8 mouse cellular contexts compared by ENCODE assay signal in genomic region chr4:95483571-95483970, GRCm38 (mm10).
DNase-seq lines count a peak whose midpoint lies in the region; ATAC-seq lines count a peak whose summit lies in the region.

No protein-coding gene starts in this region.

- H3K36me3 ChIP-seq in embryonic facial prominence, embryonic 14.5 days (ENCODE audit: control insufficient read depth, insufficient read depth, low read length) = no peaks in the 10 kb centered on the region
- H3K36me3 ChIP-seq in lung, embryonic 15.5 days = no peaks in the 10 kb centered on the region

- no peak overlapping the region for H3K9ac ChIP-seq in embryonic facial prominence, embryonic 14.5 days (ENCODE audit: low read depth, low read length)
- H3K9ac ChIP-seq in lung, embryonic 15.5 days = no peak overlapping the region

- H3K9me3 ChIP-seq in embryonic facial prominence, embryonic 14.5 days (ENCODE audit: control insufficient read depth, low read length) = no peaks in the 10 kb centered on the region
- no peaks in the 10 kb centered on the region for H3K9me3 ChIP-seq in lung, embryonic 15.5 days

- 0 out of 2 replicates have a peak, but pooled peaks cover 6% of the 10 kb centered on the region for H3K4me1 ChIP-seq in embryonic facial prominence, embryonic 14.5 days (ENCODE audit: control insufficient read depth, insufficient read depth, low read length)
- H3K4me1 ChIP-seq in lung, embryonic 15.5 days = peaks cover 45% of the 10 kb centered on the region

- no peaks in the 10 kb centered on the region for H3K27me3 ChIP-seq in embryonic facial prominence, embryonic 14.5 days (replicated peaks; ENCODE audit: control insufficient read depth, insufficient read depth, low read length)
- H3K27me3 ChIP-seq in lung, embryonic 15.5 days = no peaks in the 10 kb centered on the region

- peak; percentile 50 for DNase-seq in Muller cell, postnatal 12 days (ENCODE audit: inconsistent ontology term)
- DNase-seq in embryonic facial prominence, embryonic 14.5 days (ENCODE audit: low spot score) = peak; percentile 49
- DNase-seq in heart, postnatal 14 days = peak; percentile 53 to 64
- DNase-seq in T-cell, adult 2 months (ENCODE audit: low spot score) = no peak
- no peak for DNase-seq in layer of hippocampus, adult 8-10 months (ENCODE audit: low spot score in 2 of 2)
- no peak for DNase-seq in right cerebral cortex, postnatal 36 days (ENCODE audit: low spot score in 2 of 2)

- ATAC-seq in embryonic facial prominence, embryonic 14.5 days (ENCODE audit: low read depth) = peak; percentile 81
- ATAC-seq in lung, embryonic 15.5 days (ENCODE audit: borderline replicate concordance, extremely low read depth, low FRiP score, low TSS enrichment) = peak; percentile 96
- no peak for ATAC-seq in megakaryocyte-erythroid progenitor cell, adult 5-6 weeks (replicated peaks; ENCODE audit: low FRiP score, low TSS enrichment, poor library complexity, severe bottlenecking)

- no peak overlapping the region for H3K4me2 ChIP-seq in embryonic facial prominence, embryonic 14.5 days (ENCODE audit: low read depth, low read length)
- H3K4me2 ChIP-seq in lung, embryonic 15.5 days = 0 out of 2 replicates have a peak overlapping the region, but pooled peaks have one; percentile 13

- no peak overlapping the region for H3K27ac ChIP-seq in embryonic facial prominence, embryonic 14.5 days (replicated peaks; ENCODE audit: low read depth, low read length)
- H3K27ac ChIP-seq in lung, embryonic 15.5 days = peak overlapping the region; percentile 91

- H3K4me3 ChIP-seq in embryonic facial prominence, embryonic 14.5 days (ENCODE audit: low read depth, low read length) = no peak overlapping the region
- H3K4me3 ChIP-seq in lung, embryonic 15.5 days = no peak overlapping the region

- WGBS in embryonic facial prominence, embryonic 14.5 days = 49% methylated on average over 6 of the region's 6 CpGs
- 20% methylated on average over 6 of the region's 6 CpGs for WGBS in lung, embryonic 15.5 days

- intact Hi-C loops in heart, postnatal 14 days (cut with DNase I) = loop anchor here (10.0 kb wide), 1 partner anchor 429 kb away; the partner anchor contains the start of gene Jun

Comparison
In these comparisons a context has a peak if more than half of its experiments do, and no peak if none do; other contexts are left out.
1. DNase-seq: peak in Muller cell, postnatal 12 days (single experiment), embryonic facial prominence, embryonic 14.5 days (single experiment) and heart, postnatal 14 days (2 of 2); none in T-cell, adult 2 months (single experiment), layer of hippocampus, adult 8-10 months (0 of 2) and right cerebral cortex, postnatal 36 days (0 of 2).